Mouse (Mus musculus) liver, adult (tissue): ENCODE measurements around the gene Gm17455.

Experiments used
- GATA4 ChIP-seq: IDR thresholded peaks from 2 replicates; pipeline ENCODE4 v1.6.1; 2014; ENCODE audit warnings: mild to moderate bottlenecking, low read length; ENCODE audit not compliant: insufficient replicate concordance

Gm17455 gene

GRCm38 (mm10) chr10:60399449-60399848 is at the start of gene Gm17455:
Gm17455 (plus strand) TSS chr10:60399726.
- no peak for TF ChIP-seq GATA4

GRCm38 (mm10) chr10:60350077-60350804 is 49.3 kb upstream of the Gm17455 start:
- no peak for TF ChIP-seq GATA4

- no peak for TF ChIP-seq GATA4
Measured at GRCm38 (mm10) chr10:60350805-60351167, 48.7 kb upstream of the Gm17455 start.

GRCm38 (mm10) chr10:60351248-60351647 is 48.3 kb upstream of the Gm17455 start:
- no peak for TF ChIP-seq GATA4

DNA sequence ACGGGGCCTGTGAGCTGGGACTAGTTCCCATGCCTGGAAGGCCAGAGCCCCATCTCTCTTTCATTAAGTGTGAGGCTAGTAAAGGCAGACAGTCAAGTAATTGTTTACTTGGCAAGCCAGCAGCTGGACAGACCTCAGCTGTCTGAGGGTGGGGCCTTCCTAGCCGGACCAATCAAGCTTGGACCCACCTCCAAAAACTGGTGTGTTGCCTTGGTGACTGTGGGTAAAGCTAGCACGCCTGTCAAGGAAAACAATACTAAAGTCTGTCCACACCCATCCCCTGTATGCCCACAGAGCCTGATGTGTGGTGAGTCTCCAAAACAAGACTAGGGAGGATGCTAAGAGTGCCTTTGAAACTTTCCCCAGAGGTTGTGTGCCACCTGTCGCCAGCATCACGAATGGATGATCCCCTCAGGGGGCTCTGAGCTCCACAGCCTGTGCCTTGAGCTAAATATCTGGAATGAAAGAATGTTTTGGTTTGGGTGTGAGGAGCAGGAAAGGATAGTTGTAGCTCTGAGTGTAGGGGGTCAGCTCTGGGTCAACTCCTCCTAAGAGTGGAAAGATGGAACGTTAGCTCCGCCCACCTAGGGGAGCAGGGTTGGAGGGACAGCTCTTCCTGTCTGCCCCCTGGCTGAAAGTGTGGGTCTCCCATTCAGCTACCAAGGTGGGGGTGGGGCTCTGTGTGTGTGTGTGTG is 47.6 kb upstream of the Gm17455 start:
- TF ChIP-seq GATA4, result no peak

GRCm38 (mm10) chr10:60353241-60354002 is 46.1 kb upstream of the Gm17455 start:
- TF ChIP-seq GATA4, result no peak

DNA sequence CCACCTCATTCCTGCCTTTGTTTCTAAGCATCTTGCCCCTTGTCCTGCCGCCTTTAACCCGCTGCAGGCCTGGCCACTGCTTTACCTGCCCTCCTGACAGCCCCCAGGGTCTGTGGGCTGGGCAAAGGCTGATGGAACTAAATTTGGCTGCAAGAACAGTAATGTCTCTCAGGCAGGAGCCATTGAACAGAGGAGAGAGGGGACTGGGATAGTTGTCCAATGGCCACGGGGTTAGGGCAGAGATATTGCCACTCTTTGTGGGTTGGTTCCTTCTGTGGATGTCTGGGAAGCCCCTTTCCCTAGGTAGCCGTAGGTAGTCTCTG is 45.6 kb upstream of the Gm17455 start:
- TF ChIP-seq GATA4, result no peak

GRCm38 (mm10) chr10:60354881-60355677 is 44.4 kb upstream of the Gm17455 start:
- no peak for TF ChIP-seq GATA4

DNA sequence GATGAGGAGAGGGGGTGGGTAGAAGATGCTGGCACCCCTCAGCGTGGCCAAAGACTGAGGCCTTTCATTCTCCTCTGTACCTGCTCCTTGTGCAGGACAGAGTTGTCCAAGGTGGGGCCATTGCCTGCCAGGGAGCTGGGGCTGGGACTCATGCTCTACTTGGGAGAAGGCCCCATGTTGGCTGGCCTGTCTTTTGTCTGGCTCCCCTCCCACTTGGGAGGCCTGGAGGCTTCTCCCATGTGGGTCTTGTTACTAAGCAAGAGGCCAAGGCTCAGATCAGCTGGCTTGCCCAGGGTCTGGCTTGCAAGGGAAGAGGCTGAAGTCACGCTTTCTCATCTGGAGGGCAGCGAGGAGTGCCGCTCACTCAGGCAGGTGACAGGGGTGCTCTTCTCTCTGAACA is 42.1 kb upstream of the Gm17455 start:
- TF ChIP-seq GATA4, result no peak

DNA sequence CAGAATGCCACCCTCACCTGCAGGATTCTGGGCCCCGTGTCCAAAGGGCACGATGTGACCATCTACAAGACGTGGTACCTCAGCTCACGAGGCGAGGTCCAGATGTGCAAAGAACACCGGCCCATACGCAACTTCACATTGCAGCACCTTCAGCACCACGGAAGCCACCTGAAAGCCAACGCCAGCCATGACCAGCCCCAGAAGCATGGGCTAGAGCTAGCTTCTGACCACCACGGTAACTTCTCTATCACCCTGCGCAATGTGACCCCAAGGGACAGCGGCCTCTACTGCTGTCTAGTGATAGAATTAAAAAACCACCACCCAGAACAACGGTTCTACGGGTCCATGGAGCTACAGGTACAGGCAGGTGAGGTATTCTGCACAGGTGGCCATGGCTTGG is 41.6 kb upstream of the Gm17455 start:
- TF ChIP-seq GATA4, result no peak

DNA sequence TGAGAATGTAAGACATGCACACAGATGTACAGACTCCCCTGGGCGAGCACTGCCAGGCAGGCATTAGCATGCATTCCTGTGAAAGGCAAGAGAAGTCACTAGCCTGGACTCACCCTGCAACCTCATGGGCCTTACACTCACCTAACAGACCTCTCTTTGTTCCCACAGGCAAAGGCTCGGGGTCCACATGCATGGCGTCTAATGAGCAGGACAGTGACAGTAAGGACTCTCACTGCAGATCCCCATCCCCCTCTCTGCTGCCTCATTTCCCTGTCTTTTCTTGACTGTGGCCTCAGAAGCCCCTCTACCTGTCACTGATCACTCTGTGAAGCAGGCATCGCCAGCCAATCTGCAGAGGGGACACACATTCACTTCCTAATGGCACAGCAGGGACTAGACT is 40.8 kb upstream of the Gm17455 start:
- no peak for TF ChIP-seq GATA4

DNA sequence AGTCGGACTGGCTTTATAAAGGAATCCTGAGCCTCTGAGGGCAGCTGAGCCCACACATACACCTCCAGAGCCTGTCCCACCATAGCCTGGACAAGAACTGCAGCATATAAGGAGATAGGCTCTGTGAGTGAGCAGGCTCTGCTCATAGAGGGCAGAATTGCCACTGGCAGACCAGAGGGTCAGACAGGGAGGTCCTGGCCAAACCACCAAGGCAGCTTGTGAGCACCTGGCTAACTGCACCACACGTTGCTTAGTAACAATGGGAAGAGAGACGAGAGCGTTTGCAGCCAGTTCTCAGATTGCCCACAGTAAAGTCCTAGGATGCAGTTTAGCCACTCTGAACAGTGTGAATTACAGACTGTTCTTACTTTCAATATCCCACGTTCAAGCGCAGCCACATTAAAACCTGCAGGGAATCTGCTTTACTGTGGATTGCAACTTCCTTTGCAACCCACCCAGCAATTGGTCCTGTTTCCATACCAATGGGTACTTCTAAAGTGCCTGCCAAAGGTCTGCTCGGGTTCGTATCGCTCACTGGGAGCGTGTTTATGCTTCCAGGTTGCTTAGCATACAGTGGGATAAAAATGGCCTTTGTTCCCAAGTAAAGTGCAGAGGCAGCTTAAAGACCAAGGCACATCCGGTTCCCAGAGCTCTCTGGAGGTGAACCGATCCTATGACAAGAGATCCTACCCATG is 37.8 kb upstream of the Gm17455 start:
- TF ChIP-seq GATA4, result no peak

DNA sequence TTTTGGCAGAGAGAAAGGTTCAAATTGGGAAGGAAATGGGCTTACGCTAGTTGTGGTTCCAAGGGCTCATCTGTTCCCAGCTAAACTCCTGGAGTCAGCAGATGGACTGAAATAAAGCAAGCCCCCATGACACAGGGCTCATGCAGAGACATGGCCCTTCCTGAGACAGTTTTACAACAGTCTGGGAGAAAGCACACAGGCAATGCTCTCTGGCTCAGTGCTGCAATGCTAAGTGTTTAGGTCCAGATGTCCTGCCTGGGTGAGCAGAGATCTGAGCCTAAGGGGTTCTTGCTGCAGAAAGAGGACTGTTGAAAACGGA is 37.3 kb upstream of the Gm17455 start:
- no peak for TF ChIP-seq GATA4

- no peak for TF ChIP-seq GATA4
Measured at GRCm38 (mm10) chr10:60363426-60363825, 36.1 kb upstream of the Gm17455 start.

GRCm38 (mm10) chr10:60367145-60367544 is 32.4 kb upstream of the Gm17455 start:
- no peak for TF ChIP-seq GATA4
